Mouse (Mus musculus) testis, adult 2 months (tissue): ENCODE measurements around the gene Megf11. TPM values are rescaled to one million over a fixed set of nuclear protein-coding genes. Genes with fewer than 3 reads are reported as not detected.

Experiments
- H3K27ac ChIP-seq: fragments of 200-500 bp; 2 replicates; pipeline ENCODE4 v1.5.1; 2012; ENCODE audit warnings: low read depth, low read length; ENCODE audit not compliant: control insufficient read depth, insufficient read depth
- H3K27me3 ChIP-seq: fragments of 200-500 bp; 2 replicates; pipeline ENCODE4 v1.6.1; 2012; ENCODE audit warnings: mild to moderate bottlenecking, low read length, moderate library complexity; ENCODE audit not compliant: control insufficient read depth, insufficient read depth
- H3K36me3 ChIP-seq: fragments of 200-500 bp; 2 replicates; pipeline ENCODE4 v1.6.1; 2012; ENCODE audit warnings: mild to moderate bottlenecking, low read length; ENCODE audit not compliant: control insufficient read depth, insufficient read depth
- H3K4me1 ChIP-seq: fragments of 200-500 bp; 2 replicates; pipeline ENCODE4 v1.6.1; 2012; ENCODE audit warnings: low read length; ENCODE audit not compliant: control insufficient read depth, insufficient read depth
- H3K4me3 ChIP-seq: fragments of 200-500 bp; 2 replicates; pipeline ENCODE4 v1.5.1; 2012; ENCODE audit warnings: low read depth, mild to moderate bottlenecking, low read length, moderate library complexity, mixed read lengths; ENCODE audit not compliant: control insufficient read depth
- CTCF ChIP-seq: fragments of 200-500 bp; IDR thresholded peaks from 2 replicates; pipeline ENCODE4 v1.5.1; 2012; ENCODE audit warnings: low read depth, mild to moderate bottlenecking, inconsistent platforms, low read length, moderate library complexity; ENCODE audit not compliant: control insufficient read depth, insufficient read depth, insufficient replicate concordance
- POLR2A ChIP-seq: fragments of 200-500 bp; IDR thresholded peaks from 2 replicates; pipeline ENCODE4 v1.6.1; 2012; ENCODE audit warnings: low read depth, mild to moderate bottlenecking, inconsistent platforms, low read length, moderate library complexity; ENCODE audit not compliant: control insufficient read depth
- polyA plus RNA-seq: library from polyadenylated mRNA; depleted of rRNA; stranded (reverse); fragments of >200 nt; gene quantifications from 2 replicates; pipeline ENCODE4 v1.2.3, GENCODE M21; 2012

The Megf11 gene
- polyA plus RNA-seq, 1 experiment, result 0.30 TPM

DNA sequence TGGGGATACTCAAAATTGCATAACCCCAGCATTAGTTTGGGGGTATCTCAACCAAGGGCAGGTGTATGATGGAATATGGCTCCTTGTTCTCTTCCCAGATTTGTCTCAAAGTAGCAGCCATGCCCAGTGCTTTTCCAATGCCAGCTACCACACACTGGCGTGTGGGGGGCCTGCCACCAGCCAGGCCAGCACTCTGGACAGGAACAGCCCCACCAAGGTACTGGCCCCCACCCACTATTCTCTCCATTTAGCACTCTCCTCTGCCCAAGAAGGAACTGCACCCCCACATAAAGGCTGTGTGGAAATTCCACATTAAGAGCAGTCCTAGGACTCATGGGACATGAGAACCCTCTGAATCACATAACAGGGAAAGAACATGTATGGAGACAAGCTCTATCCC, 309.8 kb downstream of the Megf11 start:
- TF ChIP-seq CTCF, result no peak
- Histone ChIP-seq H3K27ac (no peak overlapping the region), H3K4me1 (no peaks in the 10 kb centered on the region; the same call in 1 of the 2 replicates), H3K36me3 (no peaks in the 10 kb centered on the region), H3K27me3 (no peaks in the 10 kb centered on the region), H3K4me3 (no peak overlapping the region)

- Histone ChIP-seq H3K4me1 (no peaks in the 10 kb centered on the region; the same call in 1 of the 2 replicates), H3K27ac (no peak overlapping the region), H3K4me3 (no peak overlapping the region), H3K36me3 (no peaks in the 10 kb centered on the region), H3K27me3 (no peaks in the 10 kb centered on the region)
- TF ChIP-seq CTCF (no peak), POLR2A (no peak)
Observed at GRCm38 (mm10) chr9:64696404-64696803, 311.0 kb downstream of the Megf11 start.

DNA sequence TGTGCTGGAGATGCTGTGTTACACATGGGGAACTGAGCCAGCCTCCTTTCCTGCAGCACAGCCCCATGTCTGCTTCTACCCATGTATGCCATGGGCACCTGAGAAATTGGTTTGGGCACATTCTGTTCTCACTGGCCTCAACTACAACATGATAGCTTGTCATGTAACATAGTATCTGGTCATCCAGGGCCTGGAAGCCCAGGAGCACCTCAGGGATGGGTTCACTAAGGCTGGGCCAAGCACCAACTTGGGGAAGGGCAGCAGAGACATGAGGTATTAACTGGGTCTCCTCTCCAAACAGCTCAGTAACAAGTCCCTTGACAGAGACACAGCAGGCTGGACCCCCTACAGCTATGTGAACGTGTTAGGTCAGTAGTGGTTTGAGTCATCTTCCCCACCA, 311.6 kb downstream of the Megf11 start:
- no peak for TF ChIP-seq CTCF
- TF ChIP-seq POLR2A, result no peak
- Histone ChIP-seq H3K4me1 (no peaks in the 10 kb centered on the region; the same call in 1 of the 2 replicates), H3K27me3 (no peaks in the 10 kb centered on the region), H3K36me3 (no peaks in the 10 kb centered on the region), H3K4me3 (no peak overlapping the region), H3K27ac (no peak overlapping the region)

DNA sequence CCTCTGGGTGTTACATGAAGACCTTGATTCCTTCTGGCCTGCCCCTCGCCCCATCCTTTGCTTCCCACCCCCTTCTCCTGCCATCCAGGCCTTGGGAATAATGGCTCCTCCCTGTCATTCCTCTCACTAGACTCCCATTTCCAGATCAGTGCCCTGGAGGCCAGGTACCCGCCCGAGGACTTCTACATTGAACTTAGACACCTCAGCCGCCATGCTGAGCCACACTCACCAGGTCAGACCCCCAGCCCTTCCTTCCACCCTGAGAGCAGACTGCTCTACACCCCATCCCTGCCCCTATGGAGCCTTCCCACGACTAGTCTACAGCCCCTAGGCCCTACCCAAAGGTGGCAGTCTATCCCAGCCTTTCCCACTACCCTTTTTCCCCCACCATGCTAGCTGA, 312.3 kb downstream of the Megf11 start:
- no peak overlapping the region for H3K4me3 ChIP-seq
- H3K27me3 ChIP-seq, result no peaks in the 10 kb centered on the region
- H3K4me1 ChIP-seq, result no peaks in the 10 kb centered on the region; the same call in 1 of the 2 replicates
- no peak overlapping the region for H3K27ac ChIP-seq
- TF ChIP-seq POLR2A (no peak), CTCF (no peak)
- H3K36me3 ChIP-seq, result no peaks in the 10 kb centered on the region

DNA sequence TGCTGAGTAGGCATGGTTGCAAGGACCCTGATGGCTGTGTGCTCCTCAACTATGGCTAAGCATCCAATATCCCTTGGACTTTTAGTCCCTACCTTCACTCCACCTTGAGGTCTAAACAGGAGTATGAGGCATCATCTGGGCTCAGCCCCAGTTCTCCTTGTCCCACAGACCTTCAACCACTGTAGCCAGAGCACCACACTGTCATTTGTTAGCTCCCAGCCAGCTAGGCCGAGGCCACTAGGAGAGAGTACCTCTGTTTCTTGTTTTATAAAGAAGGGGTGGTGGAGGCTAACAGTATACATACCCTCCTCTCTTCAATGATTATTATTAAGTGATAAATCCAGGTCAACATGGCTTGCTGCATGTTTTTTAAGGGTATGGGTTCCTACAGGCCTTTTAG, 313.2 kb downstream of the Megf11 start:
- TF ChIP-seq POLR2A, result no peak
- no peak for TF ChIP-seq CTCF
- Histone ChIP-seq H3K4me3 (no peak overlapping the region), H3K4me1 (no peaks in the 10 kb centered on the region; the same call in 1 of the 2 replicates), H3K27ac (no peak overlapping the region), H3K36me3 (no peaks in the 10 kb centered on the region), H3K27me3 (no peaks in the 10 kb centered on the region)

GRCm38 (mm10) chr9:64700451-64701311, 315.3 kb downstream of the Megf11 start:
- TF ChIP-seq POLR2A (no peak), CTCF (no peak)
- Histone ChIP-seq H3K4me1 (no peaks in the 10 kb centered on the region), H3K36me3 (no peaks in the 10 kb centered on the region; the same call in 1 of the 2 replicates), H3K4me3 (no peak overlapping the region), H3K27ac (no peak overlapping the region), H3K27me3 (no peaks in the 10 kb centered on the region)

DNA sequence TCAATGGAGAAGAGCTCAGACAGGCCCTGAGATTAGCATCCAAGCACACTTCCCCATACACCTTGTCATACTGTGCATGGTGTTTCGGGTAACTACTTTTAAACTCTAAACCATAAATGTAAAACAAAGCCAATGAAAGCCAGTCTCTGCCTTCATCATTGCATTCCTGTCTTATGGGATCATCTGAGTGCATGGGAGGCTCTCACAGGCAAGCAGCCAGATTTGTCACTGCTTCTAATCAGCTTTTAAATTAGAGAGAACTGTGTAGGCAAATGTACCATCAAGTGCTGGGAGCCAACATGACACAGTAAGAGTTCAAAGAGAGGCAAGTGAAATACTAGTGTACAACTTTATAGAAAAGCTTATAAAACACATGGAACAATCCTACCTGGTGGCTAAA, 316.2 kb downstream of the Megf11 start:
- Histone ChIP-seq H3K4me3 (no peak overlapping the region), H3K27me3 (no peaks in the 10 kb centered on the region), H3K4me1 (no peaks in the 10 kb centered on the region), H3K27ac (no peak overlapping the region), H3K36me3 (no peaks in the 10 kb centered on the region; the same call in 1 of the 2 replicates)
- no peak for TF ChIP-seq POLR2A
- TF ChIP-seq CTCF, result no peak
